Mouse (Mus musculus): ENCODE measurements around the gene Mark1. TPM values are rescaled to one million over a fixed set of nuclear protein-coding genes. Genes with fewer than 3 reads are reported as not detected.

Mark1 gene
- polyA plus RNA-seq, 1 experiment, result 63.8 TPM

DNA sequence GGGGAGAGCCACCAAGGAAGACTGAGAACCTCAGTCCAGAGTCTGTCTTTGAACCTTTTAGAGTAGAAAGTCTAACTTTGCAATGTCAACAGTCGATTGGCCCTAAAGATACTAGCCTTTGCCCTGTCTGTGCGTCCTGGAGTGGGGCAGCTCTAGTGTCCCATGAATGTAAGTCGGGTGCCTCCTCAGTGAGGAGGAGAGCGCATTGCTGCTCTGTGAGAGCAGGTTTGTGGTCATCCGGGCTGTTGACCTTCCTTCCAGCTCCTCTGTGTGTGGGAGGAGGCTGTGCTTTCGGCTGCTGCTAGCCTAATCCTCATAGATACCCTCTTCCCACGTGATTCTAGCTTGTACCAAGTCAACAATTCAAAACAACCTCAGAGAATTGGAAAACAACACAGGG is 148.2 kb downstream of the Mark1 start:
- DNase-seq (ENCODE audit: low read depth), result no peak
- TF ChIP-seq POLR2A (IDR thresholded peaks at IDR 0.05; ENCODE audit: borderline replicate concordance, extremely low read depth, insufficient read depth, insufficient read length, poor library complexity, severe bottlenecking), result no peak
- TF ChIP-seq CTCF (IDR thresholded peaks at IDR 0.05; ENCODE audit: borderline replicate concordance, extremely low read depth, insufficient read depth, insufficient read length), result no peak

DNA sequence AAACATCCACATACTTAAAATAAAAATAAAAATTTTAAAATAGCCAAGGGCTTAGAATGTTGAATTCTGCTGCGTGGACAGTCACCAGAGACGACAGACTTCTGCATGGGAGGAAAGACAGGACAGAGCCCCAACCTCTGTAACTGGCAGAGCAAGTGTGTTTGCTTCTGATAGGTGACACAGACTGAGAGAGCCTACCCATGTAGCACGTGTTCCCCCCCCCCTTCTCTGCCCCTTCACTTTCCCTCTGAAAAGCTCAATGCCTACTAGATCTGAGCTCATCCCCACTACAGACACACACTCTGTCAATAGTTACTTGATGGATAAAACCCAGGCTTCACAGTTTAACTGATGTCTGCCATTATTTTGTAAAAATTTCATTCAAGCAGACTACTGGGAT is 152.4 kb downstream of the Mark1 start:
- no peak for DNase-seq (ENCODE audit: low read depth)
- TF ChIP-seq CTCF (IDR thresholded peaks at IDR 0.05; ENCODE audit: borderline replicate concordance, extremely low read depth, insufficient read depth, insufficient read length) (no peak), POLR2A (IDR thresholded peaks at IDR 0.05; ENCODE audit: borderline replicate concordance, extremely low read depth, insufficient read depth, insufficient read length, poor library complexity, severe bottlenecking) (no peak)

Other genes starting within 250 kb of the Mark1 start
- gene Marc1, start 188.3 kb downstream of the Mark1 start, polyA plus RNA-seq (2012; rRNA removed), result 0.10 and 0.33 TPM in 2 replicates
- 43.8 and 44.1 TPM in 2 replicates for gene Marc2, start 153.1 kb downstream of the Mark1 start, polyA plus RNA-seq (2012; rRNA removed)
- 4.4 and 7.8 TPM in 2 replicates for gene C130074G19Rik, start 116.4 kb downstream of the Mark1 start, polyA plus RNA-seq (2012; rRNA removed)
- gene Rab3gap2, start 204.5 kb upstream of the Mark1 start, polyA plus RNA-seq (2012; rRNA removed), result 43.4 and 44.9 TPM in 2 replicates